Mouse (Mus musculus) ES-E14 (cell line): ENCODE measurements at regions not wholly inside any gene's neighbourhood (a gene's known extent, or its start where the extent isn't known, plus 50 kb on each side); places are given as distances from the start of the nearest gene placed in this dataset.

Experiments
- DNase-seq: peaks from one replicate; pipeline ENCODE4 v3.0.0-alpha.2; 2013; ENCODE audit warnings: low read depth, low spot score
- H3K27ac ChIP-seq: 2 replicates; pipeline ENCODE4 v1.5.1; 2012; ENCODE audit warnings: low read depth, mild to moderate bottlenecking, low read length, moderate library complexity, mixed read lengths; ENCODE audit not compliant: poor library complexity, insufficient read depth, severe bottlenecking
- H3K36me3 ChIP-seq: 2 replicates; pipeline ENCODE4 v1.6.1; 2012; ENCODE audit warnings: mild to moderate bottlenecking, low read length, moderate library complexity, mixed read lengths; ENCODE audit not compliant: control insufficient read depth, poor library complexity, insufficient read depth, severe bottlenecking
- H3K4me1 ChIP-seq, 2 experiments: fragments of 150-350 bp in 1 of 2; sonication (generic) in 1 of 2; 2 replicates each; pipeline ENCODE4 v1.6.1; 2012; ENCODE audit warnings: low read length in 2 of 2, mild to moderate bottlenecking in 1 of 2, mixed read lengths in 1 of 2; ENCODE audit not compliant: control insufficient read depth in 2 of 2, insufficient read depth in 2 of 2, poor library complexity in 1 of 2
- H3K4me3 ChIP-seq, 2 experiments: fragments of 150-350 bp in 1 of 2; sonication (generic) in 1 of 2; 2 replicates each; pipeline ENCODE4 v1.5.1; 2012; ENCODE audit warnings: low read length in 2 of 2, low read depth in 1 of 2, mild to moderate bottlenecking in 1 of 2, mixed read lengths in 1 of 2; ENCODE audit not compliant: insufficient read depth in 1 of 2, poor library complexity in 1 of 2, severe bottlenecking in 1 of 2
- H3K9ac ChIP-seq: 2 replicates; pipeline ENCODE4 v1.6.1; 2012; ENCODE audit warnings: low read depth, mild to moderate bottlenecking, low read length, mixed read lengths; ENCODE audit not compliant: poor library complexity, insufficient read depth, severe bottlenecking
- H3K9me3 ChIP-seq: fragments of 150-350 bp; sonication (generic); 2 replicates; pipeline ENCODE4 v1.6.1; 2012; ENCODE audit warnings: low read depth, mild to moderate bottlenecking, low read length; ENCODE audit not compliant: control insufficient read depth, insufficient read depth
- CHD2 ChIP-seq: IDR thresholded peaks from 2 replicates; pipeline ENCODE4 v1.6.1; 2014; ENCODE audit warnings: mild to moderate bottlenecking, low read depth, low read length, inconsistent platforms
- HCFC1 ChIP-seq: IDR thresholded peaks from 2 replicates; pipeline ENCODE4 v1.6.1; 2012; ENCODE audit warnings: low read length, inconsistent platforms, borderline replicate concordance; ENCODE audit not compliant: insufficient read depth
- MAFK ChIP-seq: IDR thresholded peaks from 2 replicates; pipeline ENCODE4 v1.6.1; 2014; ENCODE audit warnings: mild to moderate bottlenecking, low read depth, low read length, inconsistent platforms; ENCODE audit not compliant: insufficient read depth
- ZC3H11A ChIP-seq: IDR thresholded peaks from 2 replicates; pipeline ENCODE4 v1.6.1; 2012; ENCODE audit warnings: low read depth, mild to moderate bottlenecking, inconsistent platforms, low read length, borderline replicate concordance
- ZNF384 ChIP-seq: IDR thresholded peaks from 2 replicates; pipeline ENCODE4 v1.6.1; 2012; ENCODE audit warnings: low read depth, low read length, inconsistent platforms
- in situ Hi-C, 2 experiments: fragments of 600-800 bp; cut with MboI; formaldehyde crosslinking; loops; one replicate each; pipeline ENCODE4 v1.15.1; 2025; ENCODE audit warnings: low sequenced_read_pairs in 2 of 2, inconsistent platforms in 1 of 2; ENCODE audit not compliant: unreplicated experiment in 2 of 2

DNA sequence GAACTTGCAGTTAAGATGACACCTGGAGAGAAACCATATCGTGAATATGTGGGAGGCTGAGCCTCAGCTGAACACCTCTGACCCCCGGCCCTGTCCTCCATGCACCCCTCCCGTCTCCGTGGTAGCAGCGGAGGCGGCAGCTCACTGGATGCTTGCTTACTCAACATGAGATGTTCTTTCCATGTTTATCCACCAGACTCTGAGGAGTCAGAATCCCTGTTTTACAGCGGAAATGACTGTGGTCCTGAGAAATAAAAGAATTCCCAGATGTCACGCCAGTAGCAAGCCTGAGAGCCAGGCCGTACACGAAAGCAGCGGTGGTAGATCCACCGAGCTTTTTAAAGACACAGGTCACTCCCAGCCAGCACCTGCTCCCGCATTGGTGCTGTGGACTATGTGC lies 462.4 kb upstream of the Tbx3 start:
- TF ChIP-seq CHD2, result no peak
- TF ChIP-seq ZNF384, result no peak
- no peak overlapping the region for H3K4me3 ChIP-seq
- H3K9me3 ChIP-seq, result no peaks in the 10 kb centered on the region
- H3K36me3 ChIP-seq, result no peaks in the 10 kb centered on the region
- no peaks in the 10 kb centered on the region for H3K4me1 ChIP-seq
- no peak for DNase-seq
- in situ Hi-C loops, result no loop called here
- no peak overlapping the region for H3K27ac ChIP-seq
- H3K9ac ChIP-seq, result no peak overlapping the region

DNA sequence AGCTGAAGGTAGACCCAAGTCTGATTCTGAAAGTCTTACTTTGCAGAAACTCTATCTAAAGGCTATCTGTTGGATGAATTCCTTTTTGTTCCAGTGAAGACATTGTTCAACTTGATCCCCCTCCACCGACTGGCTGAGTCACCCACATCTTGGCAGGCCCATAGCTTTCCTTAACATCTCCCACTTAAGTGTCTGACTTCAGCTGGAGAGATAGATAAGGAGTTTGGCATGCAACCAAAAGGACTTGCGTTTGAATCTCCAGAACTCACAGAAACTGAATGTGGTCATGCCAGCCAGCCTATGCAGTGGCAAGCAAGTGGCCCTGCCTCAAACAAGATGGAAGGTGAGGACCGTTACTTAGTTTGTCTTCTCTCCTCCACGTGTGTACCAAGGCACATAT lies 457.3 kb upstream of the Tbx3 start:
- Histone ChIP-seq H3K9me3 (no peaks in the 10 kb centered on the region), H3K4me1 (no peaks in the 10 kb centered on the region), H3K4me3 (no peak overlapping the region), H3K9ac (no peak overlapping the region), H3K27ac (no peak overlapping the region), H3K36me3 (no peaks in the 10 kb centered on the region)
- TF ChIP-seq ZC3H11A, result no peak
- TF ChIP-seq ZNF384, result no peak
- in situ Hi-C loops, result loop anchor here in 1 of 2 experiments (10.0 kb wide), 1 partner anchor 438 kb away; no protein-coding TSS in a partner anchor
- DNase-seq, result no peak

DNA sequence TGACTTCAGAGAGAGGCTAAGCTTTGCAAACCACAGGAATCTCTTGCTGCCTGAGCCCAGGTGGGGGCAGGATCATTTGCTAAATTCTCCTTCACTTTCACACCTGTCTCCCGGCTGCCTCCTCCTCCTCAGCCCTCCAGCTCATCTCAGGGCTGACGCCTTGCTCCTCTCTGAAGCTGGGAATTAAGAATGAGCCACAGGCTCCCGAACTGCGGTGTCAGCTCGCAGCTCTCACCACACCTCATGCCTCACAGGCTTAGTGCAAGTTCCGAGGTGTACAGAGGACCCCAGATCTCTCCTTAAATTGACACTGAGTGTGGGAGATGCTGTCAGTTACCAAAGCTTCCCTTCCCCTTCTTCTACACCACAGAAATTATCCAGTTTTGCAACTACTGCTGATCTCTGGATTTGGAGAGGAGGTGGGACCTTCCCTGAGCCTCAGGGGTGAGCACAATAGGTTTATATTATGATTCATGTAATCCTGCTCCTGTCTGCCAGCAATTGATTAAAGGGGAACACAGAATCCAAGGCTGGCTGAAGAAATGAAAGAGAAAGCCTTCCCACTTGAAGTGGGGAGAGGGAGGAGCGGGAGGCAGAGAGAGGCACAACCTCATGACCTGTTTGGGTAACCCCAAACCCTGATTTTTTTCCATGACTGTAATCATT lies 456.6 kb upstream of the Tbx3 start:
- Histone ChIP-seq H3K36me3 (no peaks in the 10 kb centered on the region), H3K9me3 (no peaks in the 10 kb centered on the region), H3K4me3 (no peak overlapping the region), H3K9ac (no peak overlapping the region), H3K4me1 (no peaks in the 10 kb centered on the region), H3K27ac (no peak overlapping the region)
- DNase-seq, result no peak
- in situ Hi-C loops, result loop anchor here in 1 of 2 experiments (10.0 kb wide), 1 partner anchor 439 kb away; no protein-coding TSS in a partner anchor
- TF ChIP-seq MAFK (no peak), ZNF384 (no peak), HCFC1 (no peak), CHD2 (no peak)

DNA sequence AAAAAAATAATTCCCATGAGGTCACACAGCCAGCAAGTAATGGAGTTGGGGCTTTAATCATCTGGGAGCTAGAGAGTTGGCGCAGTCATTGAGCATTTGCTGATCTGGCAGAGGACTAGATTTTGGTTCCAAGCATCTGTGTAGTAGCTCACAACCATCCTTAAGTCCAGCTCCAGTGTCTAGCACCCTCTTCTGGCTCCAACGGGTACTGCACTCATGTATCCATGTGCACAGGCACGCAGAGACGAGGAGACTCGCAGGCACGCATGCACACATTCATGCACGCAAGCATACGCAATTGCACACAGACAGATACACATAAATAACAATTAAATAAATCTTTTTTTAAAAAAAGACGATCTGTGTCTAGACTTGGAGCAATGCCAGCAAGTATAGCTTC lies 455.5 kb upstream of the Tbx3 start:
- in situ Hi-C loops, result loop anchor here in 1 of 2 experiments (10.0 kb wide), 1 partner anchor 440 kb away; no protein-coding TSS in a partner anchor
- H3K27ac ChIP-seq, result no peak overlapping the region
- no peak overlapping the region for H3K4me3 ChIP-seq
- H3K36me3 ChIP-seq, result no peaks in the 10 kb centered on the region
- DNase-seq, result peak; percentile 67
- no peaks in the 10 kb centered on the region for H3K9me3 ChIP-seq
- TF ChIP-seq ZC3H11A (peak; percentile 93), MAFK (no peak), HCFC1 (no peak), CHD2 (no peak)
- H3K9ac ChIP-seq, result no peak overlapping the region
- H3K4me1 ChIP-seq, result no peaks in the 10 kb centered on the region

DNA sequence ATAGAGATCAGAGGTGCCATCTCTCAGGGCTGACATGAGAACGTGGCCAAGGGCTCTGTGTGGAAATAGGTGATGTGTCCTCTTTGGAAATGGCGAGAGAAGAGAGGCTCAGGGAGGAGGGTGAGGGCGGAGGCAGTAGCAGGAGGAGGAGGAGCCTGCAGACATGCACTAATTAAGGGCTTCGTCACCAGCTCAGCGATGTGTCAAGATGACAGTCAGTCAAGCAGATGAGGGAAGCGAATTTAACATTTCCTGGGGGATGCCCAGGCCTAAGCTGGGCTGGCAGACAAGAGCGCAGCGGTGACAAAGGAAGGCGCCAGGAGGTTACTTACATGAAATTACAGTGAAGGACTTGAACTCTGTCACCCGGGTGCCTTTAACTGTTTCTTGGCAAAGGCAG lies 455.1 kb upstream of the Tbx3 start:
- no peaks in the 10 kb centered on the region for H3K4me1 ChIP-seq
- H3K9me3 ChIP-seq, result no peaks in the 10 kb centered on the region
- no peak for DNase-seq
- no peak overlapping the region for H3K9ac ChIP-seq
- no peak overlapping the region for H3K27ac ChIP-seq
- TF ChIP-seq ZC3H11A (no peak), HCFC1 (no peak), CHD2 (no peak), MAFK (no peak)
- H3K4me3 ChIP-seq, result no peak overlapping the region
- in situ Hi-C loops, result loop anchor here in 1 of 2 experiments (10.0 kb wide), 1 partner anchor 441 kb away; no protein-coding TSS in a partner anchor
- H3K36me3 ChIP-seq, result no peaks in the 10 kb centered on the region
